Mouse (Mus musculus) MEL-GATA-1-ER (cell line): ENCODE measurements around the gene Tenm4.

Source experiments
- DNase-seq: peaks from one replicate; pipeline ENCODE4 v3.0.0-alpha.2; 2012; ENCODE audit warnings: low read depth; ENCODE audit errors: extremely low read depth

Gene Tenm4

DNA sequence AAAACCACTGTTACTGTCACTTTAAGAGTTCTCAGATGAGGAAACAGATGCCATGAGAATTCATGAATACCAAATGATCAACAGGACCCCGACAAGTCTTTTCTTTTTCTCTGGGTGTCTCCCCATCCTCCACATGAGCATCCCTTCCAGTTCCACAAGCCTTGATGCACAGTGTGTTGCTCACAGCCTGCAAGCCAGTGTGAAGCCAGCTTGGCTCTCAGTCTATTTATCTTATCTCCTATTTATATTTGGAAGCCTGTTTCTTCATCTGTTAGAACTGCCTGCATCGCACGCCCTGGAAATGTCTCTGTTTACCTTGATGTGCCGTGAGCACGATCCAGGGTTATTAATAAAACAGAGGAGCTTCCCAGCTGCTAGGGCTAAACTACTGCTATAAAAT lies 169.8 kb downstream of the Tenm4 start:
- DNase-seq: no peak

DNA sequence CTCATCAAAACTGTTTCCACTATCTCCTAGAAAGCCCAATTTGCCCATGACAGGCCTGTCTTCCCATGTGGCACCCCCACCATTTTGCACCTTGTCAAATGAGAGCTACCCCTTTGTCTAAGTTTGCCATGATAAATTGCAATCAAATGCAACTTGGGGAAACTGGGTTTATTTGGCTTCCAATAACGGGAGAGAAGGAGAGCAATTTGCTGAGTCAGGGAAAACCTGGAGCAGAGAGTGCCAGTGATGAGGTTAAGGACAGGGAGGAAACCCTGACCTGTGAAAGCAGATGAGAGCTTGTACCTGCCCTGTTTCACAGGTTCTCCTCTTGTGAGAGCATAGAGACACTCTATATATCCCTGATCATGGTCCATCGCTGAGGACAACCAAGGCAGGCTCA lies 170.4 kb downstream of the Tenm4 start:
- no peak for DNase-seq

DNA sequence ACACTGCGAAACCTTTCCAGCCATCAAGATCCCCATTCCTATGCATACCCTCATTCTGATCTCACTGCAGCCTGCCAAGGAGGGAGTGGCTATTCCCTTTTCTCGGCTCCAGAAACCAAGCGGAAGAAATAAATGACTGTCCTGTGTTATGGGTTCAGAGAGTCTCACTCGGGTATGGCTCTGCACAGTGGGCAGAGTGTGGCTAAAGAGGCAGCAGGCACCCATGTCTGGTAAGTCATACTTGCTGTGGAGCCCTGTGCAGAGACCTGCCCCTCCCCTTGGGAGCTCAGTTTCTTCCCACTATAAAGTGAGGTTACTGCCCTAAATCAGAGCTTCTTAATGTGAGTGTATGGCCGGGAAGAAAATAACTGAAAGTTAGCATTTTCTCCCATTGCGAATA lies 171.9 kb downstream of the Tenm4 start:
- DNase-seq: no peak

DNA sequence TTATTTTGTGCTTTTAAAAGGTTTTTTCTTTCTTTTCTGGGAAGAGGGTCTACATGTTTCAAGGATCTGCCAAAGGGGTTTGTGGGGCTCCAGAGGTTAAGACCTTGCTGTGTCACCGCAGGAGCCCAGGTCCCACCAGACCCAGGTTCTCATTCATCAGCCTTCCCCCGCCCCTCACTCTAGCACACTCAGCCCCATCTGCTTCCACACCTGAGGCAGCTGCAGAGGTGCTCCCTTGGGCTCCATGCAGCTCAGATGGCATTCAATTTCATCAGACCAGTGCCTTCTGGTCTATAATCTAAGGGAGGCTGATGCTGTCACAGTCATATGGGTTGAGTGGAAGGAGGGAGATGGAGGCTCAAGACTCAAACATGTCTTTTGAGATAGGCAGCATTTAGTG lies 172.6 kb downstream of the Tenm4 start:
- DNase-seq: no peak

DNA sequence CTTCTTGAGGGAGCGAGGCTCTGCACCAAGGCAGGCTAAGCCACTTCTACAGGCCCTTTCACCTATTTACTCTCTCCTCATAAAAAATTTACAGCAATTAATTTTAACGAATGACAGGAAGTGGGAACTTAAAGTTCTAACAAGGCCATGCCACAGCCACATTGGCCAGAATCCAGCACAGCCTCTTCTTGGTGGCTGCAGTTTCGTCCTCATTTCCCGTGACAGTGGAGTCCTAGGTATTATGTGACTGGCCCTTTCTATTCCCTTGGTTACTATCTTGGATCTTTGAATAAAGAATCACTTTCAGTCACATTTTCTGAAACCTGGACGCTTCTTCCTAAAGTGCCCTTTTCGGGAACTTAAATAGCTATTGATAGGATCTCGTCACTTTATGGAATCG lies 181.6 kb downstream of the Tenm4 start:
- DNase-seq: no peak

DNA sequence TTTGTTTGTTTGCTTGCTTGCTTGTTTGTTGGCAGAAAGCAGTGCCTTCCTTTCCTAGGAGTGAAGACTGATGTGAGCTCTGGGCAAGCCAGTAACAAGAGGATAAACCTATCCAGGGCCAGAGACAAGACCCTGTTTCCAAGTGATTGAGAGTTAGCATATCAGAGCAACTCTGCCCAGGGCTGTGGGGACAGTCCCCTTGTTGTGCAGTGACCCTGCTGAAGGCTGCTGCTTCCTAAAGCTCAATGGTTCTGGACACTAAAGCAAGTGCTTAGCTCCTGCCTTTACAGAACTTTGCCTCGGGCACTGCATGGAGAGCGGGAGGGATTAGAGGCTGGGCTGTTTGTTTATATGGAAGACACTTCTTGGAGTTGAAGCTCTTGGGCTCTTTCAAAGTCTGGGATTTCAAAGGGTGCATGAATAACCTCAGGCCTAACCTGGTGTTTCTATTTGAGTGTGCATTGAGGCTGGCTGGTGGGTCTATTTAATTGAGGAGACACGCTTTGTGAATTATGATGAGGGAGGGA lies 185.3 kb downstream of the Tenm4 start:
- DNase-seq: no peak

DNA sequence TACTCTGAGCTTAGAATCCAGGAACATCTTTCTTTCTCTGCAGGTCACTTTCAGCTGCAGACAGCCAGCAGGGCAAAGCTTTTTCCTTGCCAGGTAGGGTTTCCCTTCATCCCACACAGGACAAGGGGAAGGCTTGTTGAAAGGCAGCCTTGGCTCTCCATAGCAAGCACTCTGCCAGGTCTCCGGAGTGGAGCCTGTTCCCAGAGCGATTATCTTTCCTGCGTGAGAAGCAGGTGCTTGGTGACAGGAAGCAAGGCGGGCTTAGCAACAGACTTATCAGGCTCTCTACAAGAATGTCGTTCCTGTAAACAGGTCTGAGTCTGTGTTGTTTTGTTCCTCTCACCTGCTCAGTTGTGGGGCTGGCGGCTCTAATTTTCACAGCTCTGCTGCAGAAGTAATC lies 186.5 kb downstream of the Tenm4 start:
- no peak for DNase-seq

DNA sequence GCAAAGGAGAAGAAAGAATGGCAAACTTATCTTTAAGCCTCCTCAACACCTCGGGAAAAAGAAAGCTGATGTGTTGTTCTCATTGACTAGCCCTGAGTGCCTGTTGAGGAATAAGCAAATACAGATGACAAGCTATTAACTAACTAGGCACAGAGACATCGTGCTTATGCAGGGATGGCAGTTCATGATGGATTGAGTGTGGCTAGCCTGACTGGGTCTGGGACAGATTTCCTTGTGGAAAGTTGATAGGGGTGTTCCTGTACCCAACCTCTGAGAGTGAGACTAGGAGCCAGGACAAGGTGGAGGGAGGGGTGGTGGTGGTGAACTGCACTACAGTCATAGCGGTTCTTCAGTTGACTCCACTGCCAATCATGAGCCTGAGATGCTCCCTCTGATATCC lies 192.3 kb downstream of the Tenm4 start:
- no peak for DNase-seq

DNA sequence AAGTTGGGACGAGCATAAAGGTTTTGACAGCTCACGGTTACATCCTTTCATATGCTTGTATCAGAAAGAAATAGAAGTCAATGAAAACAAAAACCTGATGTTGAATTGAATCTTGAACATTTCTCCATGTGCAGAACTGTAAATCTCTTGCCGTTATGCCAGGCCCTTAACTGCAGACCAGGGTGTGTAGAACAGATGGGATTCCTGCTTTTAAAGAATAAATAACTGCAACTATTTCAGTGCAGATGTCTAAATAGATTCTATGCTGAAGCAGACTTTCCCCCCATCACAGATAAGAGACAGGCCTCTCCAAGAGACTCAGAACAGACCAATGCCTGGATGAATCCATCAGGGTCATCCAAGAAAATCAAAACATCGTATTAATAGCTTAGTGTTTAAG lies 198.9 kb downstream of the Tenm4 start:
- DNase-seq: no peak

DNA sequence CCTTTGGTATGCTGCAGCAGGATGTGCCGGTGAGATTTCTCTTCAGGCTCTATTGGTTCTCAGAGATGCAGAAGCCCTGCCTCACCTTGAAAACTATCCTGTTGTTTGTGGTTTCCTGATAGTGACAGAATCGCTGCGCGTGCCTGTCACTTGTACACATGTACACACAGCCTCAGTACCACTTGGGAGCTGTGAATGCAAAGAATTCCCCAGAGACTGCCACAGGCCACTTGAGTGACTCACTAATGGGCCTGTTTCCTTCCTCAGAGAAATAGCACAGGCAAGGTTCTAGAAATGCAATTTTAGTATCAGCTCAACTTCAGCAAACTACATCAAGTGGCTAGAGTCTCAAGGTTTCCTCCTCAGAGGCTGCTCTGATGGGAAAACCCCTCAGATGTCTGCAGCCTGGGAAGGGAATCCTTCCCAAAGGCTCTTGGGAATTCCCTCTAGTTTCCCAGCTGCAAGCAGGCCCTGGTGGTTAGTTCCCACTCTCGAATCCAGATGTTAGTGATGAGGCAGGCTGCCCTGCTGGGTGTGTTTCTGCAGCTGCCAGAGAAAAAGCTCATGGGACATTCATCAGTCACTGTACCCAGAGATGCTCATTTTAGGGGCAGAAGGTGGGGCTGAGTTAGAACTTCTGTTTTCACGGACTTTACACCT lies 203.1 kb downstream of the Tenm4 start:
- no peak for DNase-seq

DNA sequence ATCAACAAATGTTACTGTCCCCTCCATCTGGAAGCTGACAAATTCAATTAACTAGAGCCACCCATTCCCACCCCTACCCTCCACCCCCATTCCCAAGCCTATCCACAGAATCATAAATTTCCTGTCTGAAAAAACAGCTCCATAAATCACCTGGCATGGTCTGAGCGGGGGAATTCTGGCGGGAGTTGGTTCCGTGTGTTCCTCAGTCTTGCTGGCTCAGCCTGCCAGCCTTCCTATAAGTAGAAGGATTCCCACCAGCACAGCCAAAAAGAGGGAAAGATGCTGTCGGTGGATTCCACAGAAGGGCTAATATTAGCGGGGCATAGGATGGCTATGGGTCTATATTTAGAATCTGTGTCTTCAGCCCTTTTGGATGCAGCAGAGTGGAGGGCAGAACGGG lies 204.5 kb downstream of the Tenm4 start:
- DNase-seq: no peak

DNA sequence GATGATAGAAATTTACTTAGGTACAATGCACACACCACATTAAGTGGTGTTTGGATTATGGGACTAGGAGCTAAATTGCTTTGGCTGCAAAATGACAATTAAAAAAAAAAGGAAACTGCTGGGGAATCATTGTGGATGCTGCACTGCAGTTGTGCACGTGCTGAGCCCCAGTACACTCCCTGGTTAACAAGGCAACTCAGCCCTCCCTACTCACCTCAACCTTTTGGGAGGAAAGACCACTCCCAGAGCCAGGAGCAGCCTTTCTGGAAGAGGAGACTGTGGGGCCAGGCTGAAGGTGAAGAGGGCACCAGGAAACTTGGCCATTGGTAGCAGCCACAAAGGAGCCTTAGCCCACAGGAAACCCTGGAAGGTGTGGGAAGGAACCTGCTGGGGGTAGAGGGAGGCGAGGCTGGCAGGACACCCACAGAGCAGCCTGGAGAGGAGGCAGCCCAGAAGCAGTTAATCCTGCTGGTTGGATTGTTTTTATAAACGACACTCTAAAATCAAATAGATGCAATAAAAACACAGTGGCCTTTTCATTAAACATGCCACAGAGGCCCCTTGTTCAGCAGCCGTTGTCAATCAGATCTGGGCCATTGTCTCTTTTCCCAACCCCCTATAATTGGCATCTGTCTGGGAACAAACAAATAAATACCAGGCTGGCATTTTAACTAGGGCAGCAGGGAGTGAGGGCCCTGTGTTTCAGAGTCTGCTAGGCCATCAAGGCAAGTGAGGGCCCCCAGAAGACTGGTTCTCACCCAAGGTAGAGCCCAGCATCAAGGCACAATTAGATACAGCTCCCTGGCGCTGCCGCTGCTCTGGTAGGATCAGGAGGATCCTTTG lies 212.9 kb downstream of the Tenm4 start:
- no peak for DNase-seq

DNA sequence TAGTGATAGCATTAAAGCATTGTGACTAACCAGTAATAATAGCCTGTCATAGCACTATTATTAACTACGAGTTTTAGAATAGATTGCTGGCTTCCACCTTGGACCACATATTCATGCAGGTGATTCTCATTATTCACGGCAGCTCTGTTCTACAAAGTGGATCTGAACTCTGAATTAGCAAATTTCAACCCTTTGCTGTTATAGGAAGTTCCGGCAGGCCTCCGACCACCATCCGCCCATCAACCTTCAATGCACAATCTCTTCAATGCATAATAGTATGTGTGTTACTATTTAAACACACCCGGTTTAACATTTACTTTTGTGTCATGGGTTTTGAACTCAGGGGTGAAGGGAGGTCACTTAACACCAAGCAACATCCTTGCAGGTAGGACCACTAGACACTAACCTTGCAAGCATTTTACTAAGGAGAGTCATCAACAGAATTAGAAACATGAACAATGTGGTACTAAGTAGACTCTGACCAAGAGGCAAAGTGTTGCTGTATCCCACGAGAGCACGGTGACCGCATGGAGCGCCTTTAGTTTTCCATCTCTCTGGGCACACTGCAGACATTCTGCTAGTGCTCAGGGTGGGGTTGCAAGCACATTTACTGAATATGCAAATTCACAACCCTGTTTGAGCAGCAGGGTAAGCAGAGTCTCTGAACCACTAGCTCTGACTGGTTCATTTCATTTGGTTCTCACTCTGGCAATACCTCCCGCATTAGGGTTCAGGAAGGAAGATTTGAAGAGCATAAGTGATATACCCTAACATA lies 213.9 kb downstream of the Tenm4 start:
- DNase-seq: no peak

DNA sequence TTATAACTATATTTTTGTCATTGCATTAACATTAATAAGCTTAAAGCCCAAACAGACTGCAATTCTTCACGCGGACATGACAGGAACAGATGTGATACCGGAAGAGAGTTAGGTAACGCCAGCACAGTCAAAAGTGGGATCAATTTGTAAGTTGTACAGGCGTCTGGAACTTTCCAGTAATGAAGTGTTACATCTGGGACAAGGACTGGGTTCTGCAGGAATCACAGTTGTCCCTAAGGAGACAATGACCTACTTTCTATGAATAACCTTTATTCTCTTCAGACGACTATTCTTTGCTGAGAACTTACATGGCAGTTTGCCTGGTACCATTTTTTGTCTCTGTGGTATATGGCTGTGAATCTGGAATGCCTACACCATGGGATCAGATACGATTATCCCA lies 214.8 kb downstream of the Tenm4 start:
- no peak for DNase-seq

DNA sequence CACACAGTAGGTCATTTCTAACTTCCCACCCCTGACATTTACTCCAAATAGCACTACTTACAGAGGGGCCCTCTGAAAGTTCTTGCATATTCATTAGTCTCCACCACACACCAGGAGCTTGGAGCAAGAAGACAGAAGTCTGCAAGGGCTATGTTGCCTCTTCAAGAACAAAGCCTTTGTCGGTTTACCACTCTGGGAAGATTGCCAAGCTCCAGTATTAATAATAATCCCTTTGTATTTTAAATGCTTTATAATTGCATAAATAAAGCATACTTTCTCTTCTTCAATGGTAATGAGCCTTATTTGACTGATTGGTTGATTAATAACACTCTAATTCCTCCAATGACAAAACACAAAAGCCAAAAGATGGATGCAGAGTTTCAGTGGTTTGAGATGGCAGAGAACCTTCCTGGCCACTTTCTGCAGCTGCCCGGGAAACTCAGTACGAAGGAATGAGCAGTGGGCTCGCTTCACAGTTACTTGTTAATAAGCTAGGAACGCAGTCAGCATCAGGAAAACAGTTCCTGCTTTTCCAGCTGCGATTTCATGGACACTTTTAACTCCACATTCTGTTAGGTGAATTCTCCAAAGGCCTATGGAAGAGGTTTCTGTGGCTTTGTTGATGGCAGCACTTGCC lies 219.1 kb downstream of the Tenm4 start:
- DNase-seq: no peak

DNA sequence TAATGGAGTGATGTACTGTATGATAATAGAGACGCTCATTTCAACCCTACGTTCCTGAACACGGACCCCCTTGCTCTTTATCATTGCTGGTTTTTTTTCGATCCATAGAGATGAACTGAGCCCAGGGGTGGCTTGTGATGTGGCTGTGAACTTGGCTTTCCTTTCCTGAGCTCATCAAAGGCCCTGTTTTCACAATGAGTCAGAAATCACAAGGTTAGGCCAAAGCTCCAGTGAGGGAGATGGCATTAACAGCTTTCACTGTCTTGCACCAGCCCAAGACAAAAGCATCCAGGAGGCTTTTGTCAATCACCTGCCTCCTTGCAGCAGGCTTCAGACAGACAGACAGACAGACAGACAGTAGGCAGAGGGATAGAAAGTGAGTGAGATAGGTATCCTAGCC lies 219.8 kb downstream of the Tenm4 start:
- DNase-seq: no peak

DNA sequence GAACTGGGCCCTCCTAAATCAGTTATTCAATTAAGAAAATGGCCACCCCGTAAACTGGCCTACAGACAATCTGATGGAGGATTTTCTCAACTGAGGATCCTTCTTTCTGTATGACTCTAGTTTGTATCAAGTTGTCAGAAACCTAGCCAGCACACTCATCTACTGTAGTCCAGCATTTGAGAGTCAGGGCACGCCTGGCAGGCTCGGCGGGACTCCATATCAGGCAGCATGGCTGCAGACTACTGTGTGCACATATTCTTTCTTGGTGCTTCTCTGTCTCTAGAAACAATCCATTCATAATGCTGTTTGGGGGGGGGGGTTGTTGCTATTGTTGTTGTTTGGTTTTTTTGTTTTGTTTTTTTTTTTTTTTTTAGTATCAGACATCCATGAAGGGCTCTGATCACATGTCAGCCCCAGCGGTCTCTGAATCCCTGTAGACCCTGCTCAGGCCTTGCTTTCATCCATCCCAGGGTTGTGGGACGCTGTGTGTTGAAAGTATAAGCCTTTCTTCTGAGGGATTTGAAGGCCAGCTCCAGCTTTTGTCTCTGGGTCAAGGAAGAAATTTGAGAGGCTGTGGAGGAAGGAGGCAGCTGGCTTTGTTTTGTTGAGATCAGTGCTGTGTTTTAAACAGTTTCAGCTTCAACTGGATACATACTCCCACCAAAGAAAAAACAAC lies 220.9 kb downstream of the Tenm4 start:
- DNase-seq: no peak

DNA sequence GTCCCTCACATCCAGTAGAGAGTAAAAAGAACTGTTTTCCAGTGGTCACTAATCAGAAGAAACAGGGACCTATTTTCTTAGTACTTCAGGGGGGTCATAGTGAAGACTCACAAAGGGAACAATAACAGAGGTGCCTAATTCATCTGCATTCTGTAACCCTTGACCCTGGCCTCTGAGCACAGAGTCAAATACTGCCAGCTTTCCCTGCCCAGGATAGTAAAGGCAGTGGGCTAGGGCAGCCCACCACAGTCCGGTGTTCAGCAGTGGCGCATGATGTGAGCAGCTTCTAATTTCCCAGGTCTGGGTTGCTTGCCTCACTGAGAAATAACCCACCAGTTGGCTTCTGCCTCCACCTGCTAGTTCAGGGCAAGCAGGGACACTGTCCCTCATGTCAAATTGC lies 221.6 kb downstream of the Tenm4 start:
- DNase-seq: no peak

DNA sequence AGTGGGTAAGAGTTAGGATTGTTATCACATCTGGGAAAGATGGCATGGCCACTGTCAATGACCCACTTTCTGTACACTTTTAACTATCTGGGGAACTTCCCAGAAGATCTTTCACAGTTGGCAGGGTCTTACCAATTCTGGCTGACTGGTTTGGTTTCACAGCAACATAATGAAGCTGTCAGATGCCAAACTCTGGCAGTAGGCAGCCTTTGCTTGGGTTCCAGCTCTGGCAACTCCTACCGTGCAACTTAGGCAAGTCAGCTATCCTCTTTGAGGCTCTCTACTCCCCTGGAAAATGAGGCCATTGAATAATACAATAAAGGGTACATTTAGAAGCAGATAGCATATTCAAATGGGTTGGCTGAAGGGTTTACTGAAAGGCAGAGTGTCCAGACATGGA lies 226.9 kb downstream of the Tenm4 start:
- no peak for DNase-seq

DNA sequence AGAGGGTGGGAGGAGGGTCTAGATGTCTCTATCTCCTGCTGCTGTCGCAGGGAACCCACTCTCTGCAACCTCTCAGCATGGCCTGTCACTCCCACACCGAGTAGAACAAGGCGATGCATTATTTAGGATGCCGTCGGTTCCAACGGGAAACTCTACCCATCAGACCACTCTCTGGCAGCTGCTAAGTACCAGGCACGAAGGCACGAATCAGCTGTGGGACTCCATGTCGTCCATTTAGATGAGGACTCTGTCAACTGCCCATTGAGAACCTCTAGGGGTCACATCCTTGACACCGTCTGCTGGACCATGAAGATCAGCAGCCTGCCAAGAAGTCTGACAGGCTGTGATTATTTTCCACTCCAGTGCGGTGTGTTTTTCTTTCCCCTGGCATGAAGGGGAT lies 229.4 kb downstream of the Tenm4 start:
- DNase-seq: no peak

DNA sequence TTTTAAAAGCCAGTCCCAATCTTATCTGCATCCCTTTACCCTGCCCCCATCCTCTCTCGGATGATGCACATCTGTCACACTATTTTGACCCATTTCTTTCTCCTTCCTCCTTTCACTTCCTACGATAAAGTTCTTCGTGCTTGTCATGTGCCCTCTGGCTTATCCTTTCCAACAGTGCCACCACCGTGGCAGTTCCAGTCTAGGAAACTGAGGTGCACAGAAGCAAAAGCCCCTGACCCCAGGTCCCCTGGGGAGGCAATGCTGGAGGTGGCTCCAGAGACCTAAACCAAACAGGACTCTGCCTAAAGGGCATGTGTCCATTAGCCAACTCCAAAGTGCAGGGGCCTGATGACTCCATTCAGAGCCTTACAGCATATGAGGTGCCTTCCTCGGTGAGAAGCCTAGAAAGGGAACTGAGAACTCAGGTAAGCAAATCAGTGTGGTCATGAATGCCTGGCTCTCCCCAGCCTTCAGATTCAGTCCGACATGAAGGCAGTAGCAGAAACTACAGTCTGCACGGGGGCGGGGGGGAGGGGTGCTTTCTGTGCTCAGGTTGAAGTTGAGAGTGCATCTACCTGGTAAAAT lies 235.7 kb downstream of the Tenm4 start:
- no peak for DNase-seq
